Mouse (Mus musculus) ovary, postnatal 14 days (tissue): ENCODE measurements around the gene Slc35f5.

Experiments
- DNase-seq: peaks from one replicate; pipeline ENCODE4 v3.0.0; 2022; ENCODE audit warnings: low spot score

Gene Slc35f5

DNA sequence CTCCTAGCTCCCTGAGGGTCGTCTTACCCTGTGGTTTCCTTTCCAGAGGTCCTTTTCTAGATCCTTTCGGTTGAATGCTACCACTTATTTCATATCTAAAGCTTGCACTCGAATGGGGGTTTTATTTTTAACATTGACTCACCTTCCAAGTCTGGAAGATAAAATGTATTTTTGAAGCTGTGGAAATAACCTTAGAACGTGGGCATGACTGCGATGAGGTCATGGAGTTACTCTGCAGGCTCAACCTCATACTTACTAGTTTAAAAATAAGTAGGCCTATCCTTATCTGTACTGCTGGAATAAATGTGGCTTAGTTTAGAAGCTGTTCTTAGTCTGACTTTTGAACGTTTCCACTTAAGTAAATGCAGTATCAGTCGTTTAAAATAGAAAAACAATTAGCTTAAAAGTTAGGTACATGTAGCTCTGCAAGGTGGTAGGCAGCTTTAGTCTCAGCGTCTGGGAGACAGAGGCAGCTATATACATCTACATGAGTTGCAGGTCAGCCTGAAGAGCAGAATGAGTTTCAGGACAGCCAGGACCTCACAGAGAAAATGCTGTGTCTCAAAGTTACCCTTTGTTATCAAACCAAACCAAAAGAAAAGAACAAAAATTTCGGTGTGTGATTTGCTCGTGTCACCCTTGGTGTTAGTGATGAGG, 15.2 kb downstream of the Slc35f5 start:
- DNase-seq: no peak

- DNase-seq: no peak
Measured at GRCm38 (mm10) chr1:125576965-125577364, 16.6 kb downstream of the Slc35f5 start.

GRCm38 (mm10) chr1:125578091-125578490, 17.7 kb downstream of the Slc35f5 start:
- DNase-seq: no peak

DNA sequence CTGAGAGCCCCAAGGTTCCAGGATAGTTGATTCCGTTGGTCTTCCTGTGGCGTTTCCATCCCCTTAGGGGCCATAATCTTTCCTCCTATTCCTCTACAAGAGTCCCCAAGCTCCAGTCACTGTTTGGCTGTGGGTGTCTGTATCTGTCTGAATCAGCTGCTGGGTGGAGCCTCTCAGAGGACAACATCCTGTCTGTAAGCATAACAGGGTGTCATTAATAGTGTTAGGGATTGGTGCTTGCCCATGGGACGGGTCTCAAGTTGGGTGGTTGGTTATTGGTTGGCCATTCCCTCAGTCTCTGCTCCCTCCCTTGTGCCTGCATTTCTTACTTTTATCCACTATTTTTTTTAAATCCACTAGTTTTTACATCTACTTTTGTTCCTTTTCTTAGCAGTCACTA, 20.7 kb downstream of the Slc35f5 start:
- DNase-seq: no peak

GRCm38 (mm10) chr1:125603620-125604019, 43.2 kb downstream of the Slc35f5 start:
- no peak for DNase-seq

DNA sequence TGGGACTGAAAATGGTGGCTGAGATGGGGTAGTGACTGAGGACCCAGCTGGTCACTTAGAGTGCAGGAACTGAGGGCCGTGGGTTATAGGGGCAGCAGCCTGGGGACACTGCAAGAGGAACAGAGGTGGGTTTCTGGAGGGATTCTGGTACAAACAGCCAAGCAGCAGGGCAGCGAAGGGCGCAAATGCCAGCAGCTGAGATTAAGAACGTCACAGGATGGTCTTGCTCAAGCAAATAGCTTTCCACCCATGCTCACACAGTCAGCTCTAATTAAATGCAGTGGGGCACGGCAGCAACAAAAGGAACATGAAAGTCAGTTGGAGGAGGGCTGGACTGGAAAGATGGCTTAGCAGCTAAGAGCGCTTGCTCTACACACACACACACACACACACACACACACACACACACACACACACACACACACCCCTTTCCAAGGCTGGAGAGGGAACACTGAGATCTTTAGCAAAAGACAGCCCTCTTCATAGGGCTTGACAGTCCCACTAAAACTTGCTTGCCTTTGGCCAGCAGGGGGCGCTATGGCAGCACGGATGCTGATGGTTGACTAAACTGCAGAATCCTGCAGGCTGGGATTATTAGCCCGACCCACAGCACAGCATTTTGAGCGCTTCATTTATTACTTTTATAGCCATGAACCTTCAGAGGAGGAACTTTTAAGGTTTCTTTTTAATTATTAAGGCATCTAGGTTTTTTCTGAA, 46.9 kb downstream of the Slc35f5 start:
- peak; percentile 90 for DNase-seq

DNA sequence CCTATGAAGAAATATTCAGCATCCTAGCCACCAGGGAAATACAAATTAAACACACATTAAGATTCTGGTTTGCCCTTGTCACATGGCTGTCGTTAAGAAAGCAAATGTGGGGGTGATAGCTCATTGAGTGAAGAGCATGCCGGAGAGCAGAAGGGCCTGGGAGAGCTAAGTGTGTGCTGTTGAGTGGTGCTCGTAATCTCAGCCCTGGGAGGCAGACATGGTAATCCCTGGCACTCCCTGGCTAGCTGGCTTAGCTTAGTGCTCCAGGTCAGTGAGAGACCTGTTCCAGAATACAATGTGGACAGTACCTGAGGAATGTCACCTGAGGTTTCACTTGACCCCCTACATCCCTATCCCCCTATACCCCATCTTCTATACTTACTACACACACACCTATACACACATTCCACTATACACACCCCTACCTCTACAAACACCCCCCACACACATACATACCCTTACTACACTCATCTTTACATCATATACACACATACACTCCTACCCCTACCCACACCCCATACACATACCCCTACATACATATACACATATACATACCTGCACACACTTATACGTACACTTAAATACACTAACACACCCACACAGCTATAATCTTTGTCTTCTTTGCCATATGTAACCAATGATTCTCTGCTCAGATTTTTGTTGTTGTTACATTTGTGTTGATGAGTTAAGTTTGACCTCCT, 64.1 kb downstream of the Slc35f5 start:
- DNase-seq: no peak

GRCm38 (mm10) chr1:125639501-125640253, 79.3 kb downstream of the Slc35f5 start:
- no peak for DNase-seq

- no peak for DNase-seq
Measured at GRCm38 (mm10) chr1:125643643-125644042, 83.2 kb downstream of the Slc35f5 start.
